Mouse (Mus musculus) MEL (cell line): ENCODE measurements around the gene Kcnb1. TPM values are rescaled to one million over a fixed set of nuclear protein-coding genes. Genes with fewer than 3 reads are reported as not detected.

Experiments
- DNase-seq: peaks from one replicate; pipeline ENCODE4 v3.0.0; 2011; ENCODE audit warnings: low read depth, low spot score
- H3K27ac ChIP-seq: 2 replicates; pipeline ENCODE4 v1.5.1; 2012; ENCODE audit warnings: low read depth, mild to moderate bottlenecking, control low read depth, low read length, moderate library complexity; ENCODE audit not compliant: control insufficient read depth
- H3K27me3 ChIP-seq, 2 experiments: fragments of 150-350 bp in 1 of 2; sonication (generic) in 1 of 2; 2 replicates each; pipeline ENCODE4 v1.6.1; 2012; ENCODE audit warnings: low read length in 2 of 2, mild to moderate bottlenecking in 2 of 2, improper control_type of control experiment in 1 of 2, moderate library complexity in 1 of 2; ENCODE audit not compliant: insufficient read depth in 2 of 2, control insufficient read depth in 1 of 2
- H3K36me3 ChIP-seq, 2 experiments: 2 replicates each; pipeline ENCODE4 v1.6.1; 2012 to 2014; ENCODE audit warnings: low read length in 2 of 2, improper control_type of control experiment in 1 of 2, inconsistent platforms in 1 of 2, mild to moderate bottlenecking in 1 of 2; ENCODE audit not compliant: insufficient read depth in 2 of 2, control insufficient read depth in 1 of 2
- H3K4me1 ChIP-seq, 2 experiments: fragments of 150-350 bp in 1 of 2; sonication (generic) in 1 of 2; 2 replicates each; pipeline ENCODE4 v1.6.1; 2012; ENCODE audit warnings: low read length in 2 of 2, improper control_type of control experiment in 1 of 2, mild to moderate bottlenecking in 1 of 2; ENCODE audit not compliant: insufficient read depth in 2 of 2, control insufficient read depth in 1 of 2
- H3K4me3 ChIP-seq, 2 experiments: fragments of 150-350 bp in 1 of 2; sonication (generic) in 1 of 2; 2 replicates each; pipeline ENCODE4 v1.5.1; 2012; ENCODE audit warnings: low read depth in 2 of 2, low read length in 2 of 2, mild to moderate bottlenecking in 2 of 2, moderate library complexity in 2 of 2, control low read depth in 1 of 2, improper control_type of control experiment in 1 of 2; ENCODE audit not compliant: control insufficient read depth in 1 of 2, insufficient read depth in 1 of 2
- H3K79me2 ChIP-seq: 2 replicates; pipeline ENCODE4 v1.6.1; 2012; ENCODE audit warnings: mild to moderate bottlenecking, low read length, moderate library complexity; ENCODE audit not compliant: control insufficient read depth, poor library complexity, insufficient read depth
- H3K9ac ChIP-seq: 2 replicates; pipeline ENCODE4 v1.6.1; 2012; ENCODE audit warnings: low read depth, mild to moderate bottlenecking, control low read depth, low read length, moderate library complexity; ENCODE audit not compliant: control insufficient read depth, poor library complexity, severe bottlenecking
- H3K9me3 ChIP-seq: fragments of 150-350 bp; sonication (generic); replicated peaks from 2 replicates; pipeline ENCODE4 v1.6.1; 2012; ENCODE audit warnings: mild to moderate bottlenecking, low read length, improper control_type of control experiment, moderate library complexity; ENCODE audit not compliant: insufficient read depth
- BHLHE40 ChIP-seq: IDR thresholded peaks from 2 replicates; pipeline ENCODE4 v1.6.1; 2012; ENCODE audit warnings: low read depth, mild to moderate bottlenecking, inconsistent platforms, low read length, improper control_type of control experiment, borderline replicate concordance
- CHD2 ChIP-seq: IDR thresholded peaks from 2 replicates; pipeline ENCODE4 v1.6.1; 2011; ENCODE audit warnings: low read length, improper control_type of control experiment
- E2F4 ChIP-seq: IDR thresholded peaks from 2 replicates; pipeline ENCODE4 v1.6.1; 2011; ENCODE audit warnings: low read depth, low read length, improper control_type of control experiment, borderline replicate concordance
- ELF1 ChIP-seq: IDR thresholded peaks from 2 replicates; pipeline ENCODE4 v1.6.1; 2014; ENCODE audit warnings: low read depth, mild to moderate bottlenecking, inconsistent platforms, low read length, improper control_type of control experiment, moderate library complexity
- EP300 ChIP-seq, 2 experiments: IDR thresholded peaks; 2 replicates each; pipeline ENCODE4 v1.6.1; 2011; ENCODE audit warnings: improper control_type of control experiment in 2 of 2, low read length in 2 of 2, low read depth in 1 of 2, mild to moderate bottlenecking in 1 of 2
- ETS1 ChIP-seq: IDR thresholded peaks from 2 replicates; pipeline ENCODE4 v1.6.1; 2012; ENCODE audit warnings: low read depth, mild to moderate bottlenecking, inconsistent platforms, low read length, improper control_type of control experiment, moderate library complexity
- MEF2A ChIP-seq: IDR thresholded peaks from 2 replicates; pipeline ENCODE4 v1.6.1; 2014; ENCODE audit warnings: low read depth, mild to moderate bottlenecking, inconsistent platforms, low read length, improper control_type of control experiment; ENCODE audit not compliant: poor library complexity, insufficient replicate concordance, severe bottlenecking; ENCODE audit errors: extremely low read depth
- POLR2AphosphoS5 ChIP-seq: IDR thresholded peaks from 2 replicates; pipeline ENCODE4 v1.6.1; 2012; ENCODE audit warnings: low read depth, borderline replicate concordance, mild to moderate bottlenecking, inconsistent platforms, low read length, moderate library complexity, mixed read lengths
- RAD21 ChIP-seq: IDR thresholded peaks from 2 replicates; pipeline ENCODE4 v1.6.1; 2011; ENCODE audit warnings: mild to moderate bottlenecking, low read depth, low read length, improper control_type of control experiment
- SIN3A ChIP-seq: IDR thresholded peaks from 2 replicates; pipeline ENCODE4 v1.6.1; 2012; ENCODE audit warnings: low read length, improper control_type of control experiment, inconsistent platforms
- SMC3 ChIP-seq: IDR thresholded peaks from 2 replicates; pipeline ENCODE4 v1.6.1; 2011; ENCODE audit warnings: low read depth, low read length, improper control_type of control experiment
- TAL1 ChIP-seq: IDR thresholded peaks from 2 replicates; pipeline ENCODE4 v1.6.1; 2012; ENCODE audit warnings: mild to moderate bottlenecking, inconsistent platforms, low read length, moderate library complexity, mixed read lengths
- TBP ChIP-seq: IDR thresholded peaks from 2 replicates; pipeline ENCODE4 v1.8.0; 2011; ENCODE audit warnings: low read depth, low read length, improper control_type of control experiment
- TCF12 ChIP-seq: IDR thresholded peaks from 2 replicates; pipeline ENCODE4 v1.6.1; 2014; ENCODE audit warnings: low read depth, mild to moderate bottlenecking, inconsistent platforms, low read length, improper control_type of control experiment, moderate library complexity
- ZC3H11A ChIP-seq: IDR thresholded peaks from 2 replicates; pipeline ENCODE4 v1.6.1; 2012; ENCODE audit warnings: low read depth, mild to moderate bottlenecking, inconsistent platforms, low read length, improper control_type of control experiment
- ZKSCAN1 ChIP-seq: IDR thresholded peaks from 2 replicates; pipeline ENCODE4 v1.6.1; 2012; ENCODE audit warnings: low read depth, mild to moderate bottlenecking, inconsistent platforms, low read length, improper control_type of control experiment, moderate library complexity
- polyA plus RNA-seq, 2 experiments: library from polyadenylated mRNA; stranded (reverse) in 1 of 2; unstranded in 1 of 2; fragments of >175 nt in 1 of 2; fragments of >200 nt in 1 of 2; gene quantifications; 2 replicates each; pipeline versions ENCODE4 v1.2.1 to v1.2.4; 2012; ENCODE audit warnings: low replicate concordance in 2 of 2, low read depth in 1 of 2; ENCODE audit not compliant: insufficient read length in 2 of 2, insufficient read depth in 1 of 2, missing spikeins in 1 of 2
- total RNA-seq: library from RNA; depleted of rRNA; stranded (reverse); fragments of 300-350 nt; gene quantifications from 2 replicates; pipeline ENCODE4 v1.2.3, GENCODE M21; 2012

The Kcnb1 gene
- total and polyA plus RNA-seq, 3 experiments = 0.39 to 3.6 TPM; not detected in 1

DNA sequence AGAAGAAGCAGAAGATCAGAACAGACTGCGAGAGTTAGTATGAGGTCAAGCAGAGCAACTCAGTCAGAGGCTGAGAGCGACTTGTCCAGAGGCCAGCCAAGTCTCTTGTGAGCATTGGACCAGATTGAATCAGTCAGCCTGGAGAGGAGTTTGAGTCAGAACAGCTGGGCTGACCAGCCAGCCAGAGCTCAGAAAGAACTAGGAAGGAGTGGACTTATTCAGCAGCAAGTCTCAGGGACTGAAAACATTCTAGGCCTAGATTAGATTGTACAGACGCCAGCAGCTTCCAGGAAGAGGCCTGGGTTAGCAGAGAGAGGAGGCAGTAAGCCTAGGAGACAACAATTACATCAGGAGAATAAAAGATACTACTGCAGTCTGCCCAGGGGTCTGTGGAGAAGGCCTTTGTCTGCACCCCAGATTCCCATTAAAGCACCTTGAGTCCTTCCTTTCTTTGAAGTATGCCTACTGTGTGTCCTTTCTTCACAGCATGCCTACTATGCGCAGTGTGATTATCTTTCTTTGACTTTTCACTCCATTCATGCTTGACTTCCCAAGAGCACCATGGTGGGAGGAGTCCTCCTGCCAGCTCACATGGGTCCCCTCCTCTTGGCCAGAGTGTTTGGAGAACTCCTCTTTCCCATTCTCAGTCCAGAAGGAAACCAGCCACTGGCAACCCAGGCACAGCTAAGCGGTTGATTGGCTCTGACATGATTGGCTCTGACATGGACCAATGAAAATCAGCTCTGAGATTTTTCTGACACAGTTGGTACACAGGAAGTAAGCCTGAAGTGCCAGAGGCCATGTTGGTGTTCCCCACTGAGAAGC lies 16.7 kb downstream of the Kcnb1 start:
- DNase-seq = no peak
- no peak overlapping the region for H3K9ac ChIP-seq
- H3K4me1 ChIP-seq = peaks cover 0 to 10% of the 10 kb centered on the region in 2 experiments; a peak in 1 of 4 replicates
- peaks cover 0 to 3% of the 10 kb centered on the region in 2 experiments; a peak in 2 of 4 replicates for H3K36me3 ChIP-seq
- TF ChIP-seq TAL1 (no peak), ZKSCAN1 (peak; percentile 77), TCF12 (no peak), SMC3 (no peak), RAD21 (no peak), ETS1 (no peak)
- no peaks in the 10 kb centered on the region for H3K9me3 ChIP-seq
- H3K79me2 ChIP-seq = no peaks in the 10 kb centered on the region
- no peak overlapping the region for H3K27ac ChIP-seq
- no peaks in the 10 kb centered on the region; a peak in 2 of 4 replicates for H3K27me3 ChIP-seq
- no peak overlapping the region for H3K4me3 ChIP-seq

DNA sequence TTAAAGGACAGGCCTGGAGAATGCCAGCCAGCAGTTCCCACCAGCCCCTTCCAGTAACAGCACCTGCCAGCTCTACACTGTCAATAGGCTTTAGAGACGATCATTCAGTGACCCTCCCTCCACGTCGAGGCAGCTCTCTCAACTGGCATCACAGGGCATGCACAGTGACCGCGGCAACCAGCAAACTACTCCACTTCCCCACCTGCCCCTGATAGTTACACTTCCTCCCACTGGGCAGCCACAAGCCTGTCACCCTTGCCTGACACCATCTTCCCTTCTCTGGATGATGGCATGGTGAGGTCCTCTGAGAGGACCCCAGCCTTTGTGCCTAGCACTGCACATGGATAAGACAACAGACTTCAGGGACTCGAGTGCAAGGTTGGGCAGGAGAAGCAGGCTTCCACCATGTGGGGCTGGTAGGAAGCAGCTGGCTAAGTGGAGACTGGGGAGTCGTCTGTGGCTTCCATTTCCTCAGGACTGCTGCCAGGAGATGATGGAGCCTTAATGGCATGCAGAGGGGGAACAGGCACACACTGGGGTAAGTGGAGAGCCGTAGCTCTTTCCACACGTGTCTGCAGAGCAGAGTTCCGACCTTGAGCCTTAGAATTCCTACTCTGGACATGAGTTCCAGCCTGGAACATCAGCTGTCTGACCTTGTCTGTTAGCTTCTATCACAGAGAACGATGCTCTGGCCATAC lies 22.3 kb downstream of the Kcnb1 start:
- no peak for TF ChIP-seq TAL1
- no peak for TF ChIP-seq CHD2
- TF ChIP-seq POLR2AphosphoS5 = no peak
- TF ChIP-seq EP300 (IDR thresholded peaks at IDR 0.05; ENCODE audit: low read depth in 1 of 2, low read length in 2 of 2) = no peak
- TF ChIP-seq SMC3 = no peak
- TF ChIP-seq ELF1 = no peak
- TF ChIP-seq TBP = no peak
- no peak for TF ChIP-seq BHLHE40
- TF ChIP-seq MEF2A = no peak
- no peak for TF ChIP-seq E2F4
- no peak for TF ChIP-seq ZC3H11A
- no peak for TF ChIP-seq SIN3A
- no peak for TF ChIP-seq RAD21
- no peaks in the 10 kb centered on the region for H3K36me3 ChIP-seq
- H3K9me3 ChIP-seq = no peaks in the 10 kb centered on the region
- no peak overlapping the region for H3K9ac ChIP-seq
- no peaks in the 10 kb centered on the region for H3K4me1 ChIP-seq
- DNase-seq = no peak
- H3K27ac ChIP-seq = no peak overlapping the region
- peaks cover 0 to 2% of the 10 kb centered on the region in 2 experiments; a peak in 3 of 4 replicates for H3K27me3 ChIP-seq
- H3K4me3 ChIP-seq = no peak overlapping the region
- H3K79me2 ChIP-seq = no peaks in the 10 kb centered on the region
